Mouse (Mus musculus) mouse trophoblast stem cell (cell line): ENCODE results near the gene Lman2l.

Experiments
- in situ Hi-C, 2 experiments: fragments of 300-500 bp; cut with MseI, MboI; formaldehyde crosslinking; loops; 2 replicates in 1 of 2; 3 replicates in 1 of 2; pipeline ENCODE4 v1.15.1; 2025

Lman2l gene

DNA sequence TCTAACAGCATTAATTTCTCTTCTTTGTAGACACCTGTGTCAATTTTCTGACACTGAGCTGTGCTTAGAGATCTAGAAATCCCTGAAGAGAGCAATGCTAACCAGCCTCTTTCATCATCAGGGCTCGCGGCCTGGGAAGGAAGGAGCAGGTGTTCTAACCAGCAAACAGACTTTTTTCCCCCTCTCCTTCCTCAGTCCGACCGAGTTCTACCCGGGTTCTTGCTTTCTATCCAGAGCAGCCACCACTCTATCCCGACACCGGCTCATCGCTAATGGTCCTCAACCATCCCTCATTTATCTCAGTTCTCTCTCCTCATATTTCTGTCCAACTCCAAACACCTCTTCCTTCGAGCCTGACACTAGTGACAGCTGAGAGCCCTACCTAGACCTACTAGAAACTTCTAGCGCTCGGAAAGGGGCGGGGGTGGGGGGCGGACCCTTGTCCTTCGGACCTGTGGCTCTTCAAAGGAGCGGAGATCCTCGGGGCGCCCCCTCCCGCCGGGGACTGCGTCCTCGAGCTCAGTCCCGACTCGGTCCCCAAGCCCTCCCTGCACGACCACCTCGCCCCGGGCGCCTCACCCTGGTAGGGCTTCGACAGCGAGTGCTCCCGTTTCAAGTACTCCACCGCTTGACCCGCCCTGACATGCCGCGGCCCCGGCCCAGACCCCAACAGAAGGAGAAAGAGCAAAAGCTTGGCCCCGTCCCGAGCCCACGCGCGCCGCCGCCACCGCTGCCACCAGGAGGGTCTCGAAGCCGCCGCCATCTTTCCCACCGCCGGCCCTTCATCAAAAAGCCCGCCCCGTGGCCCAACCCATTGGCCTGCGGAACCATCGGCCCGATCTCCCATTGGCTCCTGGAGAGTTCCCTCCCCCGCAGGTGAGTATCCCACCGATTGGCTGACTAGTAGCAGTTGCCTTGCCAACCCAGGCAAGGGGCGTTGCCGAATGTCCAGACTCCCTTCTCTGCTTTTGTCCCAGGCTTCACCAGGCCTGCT lies at the start of gene Lman2l:
Lman2l (minus strand) TSS at position 801 of the 994 bp plus-strand sequence.
- in situ Hi-C loops: no loop called here

DNA sequence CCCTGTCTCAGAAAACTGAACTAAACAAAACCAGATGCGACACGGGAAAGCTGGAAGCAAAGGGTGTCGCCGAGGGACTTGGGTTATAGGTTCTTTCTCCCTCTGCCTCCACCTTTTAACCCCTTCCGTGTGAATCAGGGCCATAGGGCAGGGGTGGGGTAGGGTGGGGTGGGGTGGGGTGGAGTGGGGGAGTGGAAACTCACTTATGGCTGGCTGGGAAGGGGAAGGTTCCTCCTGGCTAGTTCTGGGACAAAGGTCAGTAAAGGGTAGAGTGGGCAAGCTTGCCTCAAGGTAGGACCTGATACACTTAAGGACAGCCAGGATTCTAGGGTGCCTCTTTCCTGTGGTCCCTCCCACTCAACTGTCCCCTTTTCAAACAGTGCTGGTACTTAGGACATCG lies 48.2 kb upstream of the Lman2l start:
- in situ Hi-C loops: no loop called here

DNA sequence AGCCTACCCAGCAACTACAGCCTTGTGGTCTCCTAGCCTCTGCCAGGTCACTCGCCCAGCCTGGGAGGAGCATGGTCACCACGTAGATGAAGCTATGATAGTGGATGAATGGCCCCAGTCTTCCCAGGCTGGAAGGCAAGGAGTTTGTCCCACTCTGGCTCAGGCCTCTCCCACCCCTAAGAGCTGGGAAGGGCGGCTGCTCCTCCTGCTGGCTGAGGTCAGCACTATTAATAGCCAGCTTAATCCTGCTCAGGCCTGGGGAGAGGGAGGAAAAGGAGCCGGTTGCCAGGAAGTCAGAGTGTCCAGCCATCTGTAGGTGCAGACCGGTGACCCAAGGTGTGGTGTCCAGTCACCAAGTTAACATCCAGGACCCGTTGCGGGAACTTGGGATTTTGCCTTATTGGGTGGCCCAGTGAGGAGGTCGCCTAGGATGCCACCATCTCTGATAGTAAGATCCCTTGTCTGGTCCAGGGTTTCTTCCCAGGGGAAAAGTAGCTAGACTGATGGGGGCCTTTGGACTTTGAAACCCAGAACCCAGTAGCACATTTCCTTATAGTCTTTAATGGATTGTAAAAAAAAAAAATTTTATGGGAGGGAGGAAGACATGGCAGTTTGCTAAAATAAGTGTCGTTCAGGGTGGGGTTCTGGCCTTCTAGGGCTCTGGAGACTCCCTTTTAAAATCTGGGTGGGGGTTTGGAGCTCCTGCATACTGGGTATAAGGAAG lies 47.5 kb upstream of the Lman2l start:
- in situ Hi-C loops: no loop called here

DNA sequence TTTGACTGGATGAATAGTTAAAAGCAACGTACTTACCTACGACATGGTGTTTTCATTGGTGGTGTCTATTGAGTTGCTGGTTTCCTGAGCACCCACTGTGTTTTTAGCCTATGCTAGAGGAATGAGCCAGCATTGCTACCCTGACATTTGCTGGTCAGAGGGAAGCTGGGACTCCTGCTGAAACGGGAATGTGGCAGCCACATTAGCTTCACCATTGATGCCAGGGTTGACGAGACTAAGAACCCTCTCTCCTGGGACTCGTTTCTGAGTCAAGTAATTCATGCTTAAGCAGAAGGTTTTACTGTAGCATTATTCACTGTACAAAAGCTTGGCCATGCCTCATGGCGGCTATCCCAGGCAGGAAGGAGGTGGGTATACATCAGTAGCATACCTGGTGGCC lies 44.6 kb upstream of the Lman2l start:
- in situ Hi-C loops: no loop called here

DNA sequence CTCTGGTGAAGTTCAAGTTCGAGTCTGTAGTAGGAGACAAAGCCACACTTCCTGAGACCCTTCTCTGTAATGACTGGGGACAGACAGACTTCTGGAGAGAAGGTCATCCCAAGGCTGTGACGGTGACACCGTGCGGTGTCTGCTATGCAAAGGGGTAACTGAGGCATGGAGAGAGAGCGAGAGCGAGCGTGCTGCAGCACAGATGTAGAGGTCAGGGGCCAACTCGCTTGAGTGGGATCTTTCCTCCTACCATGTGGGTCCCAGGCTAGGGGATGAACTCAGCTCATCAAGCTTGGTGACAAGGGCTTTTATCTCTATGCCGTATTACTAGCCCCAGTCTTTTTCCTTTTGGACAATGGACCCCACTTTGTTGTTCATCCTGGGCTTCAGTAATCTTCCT lies 42.0 kb upstream of the Lman2l start:
- in situ Hi-C loops: no loop called here

DNA sequence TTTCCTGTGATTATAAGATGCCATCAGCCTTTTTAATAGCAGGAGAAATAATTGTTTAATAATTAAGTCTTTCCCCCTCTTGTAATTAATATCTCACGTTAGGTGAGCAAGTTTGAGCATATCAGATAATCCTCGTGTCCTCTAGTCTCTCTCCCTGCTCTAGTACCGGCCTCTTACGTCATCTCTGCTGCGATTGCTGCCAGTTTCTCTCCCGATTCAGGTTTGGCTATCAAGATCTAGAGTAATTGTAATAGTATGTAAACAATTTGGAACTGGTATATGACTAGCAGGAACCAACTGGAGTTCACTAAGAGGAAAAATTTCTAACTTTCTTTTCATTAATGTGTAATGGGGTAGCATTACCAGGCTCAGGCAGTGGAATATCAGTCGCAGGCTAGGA lies 40.0 kb upstream of the Lman2l start:
- in situ Hi-C loops: no loop called here

DNA sequence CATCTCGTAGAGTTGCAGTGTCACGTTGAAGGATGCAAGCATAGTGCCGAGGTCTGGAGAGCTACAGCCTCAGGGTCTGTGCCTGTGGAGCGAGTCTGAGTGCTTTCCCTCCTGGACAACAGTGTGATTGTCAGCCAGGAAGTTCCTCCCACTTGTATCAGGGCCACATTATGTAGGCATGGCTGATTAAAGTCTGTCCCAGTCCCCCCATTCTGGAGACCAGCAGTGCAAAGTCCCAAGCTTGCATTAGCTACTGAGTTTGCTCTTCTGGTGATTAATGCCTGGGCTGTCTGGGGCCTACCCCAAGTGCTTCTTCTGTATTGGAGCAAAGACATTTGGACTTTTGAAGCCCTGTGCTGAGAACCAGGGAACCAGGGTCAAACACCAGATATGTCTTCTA lies 38.8 kb upstream of the Lman2l start:
- in situ Hi-C loops: no loop called here

DNA sequence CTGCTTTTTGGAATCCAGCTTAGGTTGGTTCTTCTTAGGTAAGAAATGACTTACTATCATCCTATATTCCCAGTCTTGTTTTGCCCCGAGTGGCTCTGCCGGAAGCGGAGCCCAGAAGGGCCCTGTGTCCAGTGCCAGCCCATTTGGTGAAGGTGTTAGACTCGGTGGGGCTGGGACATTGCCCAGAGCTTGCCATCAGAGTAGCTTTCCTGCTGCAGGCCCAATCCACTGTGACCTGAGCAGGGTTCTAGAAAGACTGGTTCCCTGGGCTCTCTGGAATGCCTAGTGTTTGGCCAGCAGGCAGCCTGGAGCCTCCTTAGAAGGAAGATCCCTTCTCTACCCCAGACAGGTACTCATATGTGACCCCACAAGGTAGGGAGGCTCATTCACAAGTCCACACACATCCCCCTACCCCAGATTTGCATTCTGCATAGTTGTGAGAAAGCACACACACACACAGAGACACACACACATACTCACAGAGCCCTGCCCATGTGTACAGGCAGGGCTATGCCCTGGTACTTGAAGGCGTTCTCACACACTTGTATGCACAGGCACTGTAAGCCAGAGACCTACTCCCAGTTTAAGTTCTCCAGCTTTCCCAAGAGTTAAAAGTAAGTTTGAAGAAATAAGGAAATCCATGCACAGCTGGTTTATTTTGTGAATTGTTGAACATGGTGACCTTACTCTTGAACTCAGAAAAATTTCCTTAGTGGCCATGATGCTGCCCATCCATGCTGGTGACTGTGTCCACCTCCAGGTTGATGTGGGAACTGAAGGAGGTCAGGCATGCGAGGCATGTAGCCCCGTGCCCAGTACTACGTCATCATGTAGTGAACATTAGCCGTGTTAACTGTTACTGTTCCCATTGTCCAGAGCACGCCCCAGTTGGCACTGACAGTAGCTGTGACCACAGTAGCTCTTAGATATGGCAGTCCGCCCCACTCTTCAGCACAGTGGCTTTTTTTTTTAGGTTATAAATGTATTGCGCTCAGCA lies 35.1 kb upstream of the Lman2l start:
- in situ Hi-C loops: loop anchor here in 1 of 2 experiments (10.0 kb wide), 1 partner anchor 115 kb away; the partner anchor contains the start of gene Kansl3

DNA sequence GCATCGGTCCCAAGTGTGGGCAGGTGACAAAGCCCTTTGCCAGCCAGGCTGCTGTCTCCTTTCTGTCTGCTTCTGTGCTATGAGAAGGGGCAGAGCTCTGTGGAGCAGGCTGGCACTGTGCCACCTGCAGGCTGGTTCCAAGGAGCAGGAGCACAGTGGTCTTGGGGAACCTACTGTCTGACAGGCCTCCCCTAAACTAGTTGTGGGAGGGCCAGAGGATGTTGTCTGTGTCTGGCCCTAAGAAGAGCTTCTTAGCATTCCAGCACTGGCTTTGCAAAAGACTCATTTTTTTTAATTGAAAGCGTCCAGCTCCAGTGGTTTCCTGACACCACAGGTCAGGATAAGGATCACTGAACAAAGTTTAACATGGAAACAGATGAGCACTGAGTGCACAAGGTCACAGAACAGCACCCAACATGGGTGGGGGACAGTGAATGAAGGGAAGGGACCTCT lies 33.3 kb upstream of the Lman2l start:
- in situ Hi-C loops: loop anchor here in 1 of 2 experiments (10.0 kb wide), 1 partner anchor 114 kb away; the partner anchor contains the start of gene Kansl3

DNA sequence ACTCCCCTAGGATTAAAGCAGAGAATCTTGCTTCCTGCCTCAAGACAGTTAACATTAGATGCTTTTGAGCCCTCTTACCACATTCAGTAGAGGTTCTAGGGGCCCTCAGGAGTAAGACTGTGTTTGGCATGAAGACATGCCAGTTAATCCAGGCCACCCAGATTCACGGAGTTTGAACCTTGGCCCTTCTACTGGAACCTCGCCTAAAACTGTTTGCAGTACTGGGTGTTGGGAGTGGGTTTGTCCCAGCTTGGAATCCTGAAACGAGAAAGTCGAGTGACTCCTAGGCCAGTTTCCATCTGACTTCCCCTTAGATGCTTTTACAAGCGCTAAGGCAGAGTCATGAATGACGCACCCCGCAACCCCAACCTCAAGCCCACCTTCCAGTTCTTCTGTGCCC lies 31.4 kb upstream of the Lman2l start:
- in situ Hi-C loops: loop anchor here in 1 of 2 experiments (10.0 kb wide), 1 partner anchor 112 kb away; the partner anchor contains the start of gene Kansl3

DNA sequence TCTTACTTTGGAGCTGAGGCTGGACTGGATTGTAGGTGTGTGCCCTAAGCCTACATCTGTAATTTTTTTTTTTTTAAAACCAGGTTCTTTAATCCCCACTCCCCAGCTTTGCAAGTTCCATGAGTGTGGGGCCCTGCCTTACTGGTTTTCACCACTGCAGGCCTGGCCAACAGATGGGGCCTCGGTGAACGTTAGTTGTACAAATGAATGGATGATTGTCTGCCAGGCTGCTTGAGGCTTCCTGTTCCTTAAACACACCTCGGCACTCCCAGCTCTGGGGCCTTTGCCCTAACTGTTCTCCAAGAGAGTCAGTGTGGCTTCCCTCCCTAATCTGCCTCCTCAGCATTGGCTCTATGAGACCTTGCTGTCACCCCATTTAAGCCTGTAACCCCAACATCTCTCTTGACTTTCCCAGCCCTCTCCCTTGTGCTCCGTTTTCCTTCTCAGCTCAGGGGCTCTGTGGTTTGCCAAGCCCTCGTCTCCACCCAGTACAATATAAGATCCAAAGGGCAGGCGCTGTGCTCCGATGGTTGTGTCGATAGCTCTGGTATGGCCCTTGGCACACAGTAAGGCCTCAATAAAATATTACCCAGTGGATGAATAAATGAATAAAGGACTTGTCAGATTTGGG lies 30.5 kb upstream of the Lman2l start:
- in situ Hi-C loops: loop anchor here in 1 of 2 experiments (10.0 kb wide), 1 partner anchor 111 kb away; the partner anchor contains the start of gene Kansl3

DNA sequence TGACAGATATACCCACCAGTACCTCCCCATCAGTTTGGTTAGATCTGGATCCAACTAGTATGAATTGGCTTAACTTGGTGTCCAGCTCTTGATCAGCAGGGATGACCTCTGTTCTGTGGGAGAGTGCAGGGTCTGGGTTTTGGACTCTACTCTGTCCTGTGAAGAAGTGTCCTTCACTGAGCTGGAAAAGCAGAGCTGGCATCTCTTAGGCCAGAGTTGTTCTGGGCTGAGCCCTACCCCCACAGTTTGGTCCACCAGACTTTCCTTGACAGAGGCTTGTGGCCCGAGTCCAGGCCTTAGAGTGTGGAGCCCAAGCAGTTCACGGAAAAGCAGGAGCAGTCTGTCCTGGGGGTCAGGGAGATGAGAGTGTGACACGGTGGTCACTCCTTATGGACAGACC lies 29.6 kb upstream of the Lman2l start:
- in situ Hi-C loops: loop anchor here in 1 of 2 experiments (10.0 kb wide), 1 partner anchor 110 kb away; the partner anchor contains the start of gene Kansl3

DNA sequence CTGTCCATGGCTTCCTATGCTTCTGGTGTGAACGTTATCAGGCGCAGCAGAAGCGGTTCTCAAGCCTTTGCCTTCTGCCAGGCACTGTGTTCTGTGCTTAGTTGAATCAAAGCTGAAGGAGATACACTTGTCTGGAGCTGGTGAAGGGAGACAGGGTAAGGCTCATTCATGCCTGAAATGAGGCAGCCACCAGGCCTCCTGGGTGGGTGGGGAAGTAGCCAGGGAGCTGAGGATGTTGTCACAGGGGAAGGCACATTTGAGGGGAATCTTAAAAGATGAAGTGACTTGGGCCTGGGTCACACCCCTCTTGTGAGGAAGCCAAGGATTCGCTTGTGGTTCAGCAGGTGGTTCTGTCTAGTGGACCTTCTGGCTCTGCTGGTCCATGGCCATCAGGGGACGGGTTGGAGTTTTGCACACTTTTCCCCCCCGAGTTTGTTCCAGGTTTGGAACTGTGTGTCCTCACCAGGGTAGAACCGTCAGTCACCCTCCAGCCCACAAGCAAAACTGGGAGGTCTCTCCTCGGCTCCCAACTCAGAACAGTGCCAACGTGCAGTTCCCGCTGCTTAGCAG lies 28.2 kb upstream of the Lman2l start:
- in situ Hi-C loops: loop anchor here in 1 of 2 experiments (10.0 kb wide), 1 partner anchor 108 kb away; the partner anchor contains the start of gene Kansl3

DNA sequence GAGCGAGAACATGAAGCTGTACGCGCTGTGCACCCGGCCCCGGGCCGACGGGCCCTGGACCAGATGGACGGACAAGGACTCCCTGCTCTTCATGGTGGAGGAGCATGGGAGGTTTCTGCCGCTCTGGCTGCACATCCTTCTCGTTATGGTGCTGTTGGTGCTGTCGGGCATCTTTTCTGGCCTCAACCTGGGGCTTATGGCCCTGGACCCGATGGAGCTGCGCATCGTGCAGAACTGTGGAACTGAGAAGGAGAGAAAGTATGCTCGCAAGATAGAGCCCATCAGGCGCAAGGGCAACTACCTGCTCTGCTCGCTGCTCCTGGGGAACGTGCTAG lies 27.0 kb upstream of the Lman2l start:
- in situ Hi-C loops: loop anchor here in 1 of 2 experiments (10.0 kb wide), 1 partner anchor 107 kb away; the partner anchor contains the start of gene Kansl3

DNA sequence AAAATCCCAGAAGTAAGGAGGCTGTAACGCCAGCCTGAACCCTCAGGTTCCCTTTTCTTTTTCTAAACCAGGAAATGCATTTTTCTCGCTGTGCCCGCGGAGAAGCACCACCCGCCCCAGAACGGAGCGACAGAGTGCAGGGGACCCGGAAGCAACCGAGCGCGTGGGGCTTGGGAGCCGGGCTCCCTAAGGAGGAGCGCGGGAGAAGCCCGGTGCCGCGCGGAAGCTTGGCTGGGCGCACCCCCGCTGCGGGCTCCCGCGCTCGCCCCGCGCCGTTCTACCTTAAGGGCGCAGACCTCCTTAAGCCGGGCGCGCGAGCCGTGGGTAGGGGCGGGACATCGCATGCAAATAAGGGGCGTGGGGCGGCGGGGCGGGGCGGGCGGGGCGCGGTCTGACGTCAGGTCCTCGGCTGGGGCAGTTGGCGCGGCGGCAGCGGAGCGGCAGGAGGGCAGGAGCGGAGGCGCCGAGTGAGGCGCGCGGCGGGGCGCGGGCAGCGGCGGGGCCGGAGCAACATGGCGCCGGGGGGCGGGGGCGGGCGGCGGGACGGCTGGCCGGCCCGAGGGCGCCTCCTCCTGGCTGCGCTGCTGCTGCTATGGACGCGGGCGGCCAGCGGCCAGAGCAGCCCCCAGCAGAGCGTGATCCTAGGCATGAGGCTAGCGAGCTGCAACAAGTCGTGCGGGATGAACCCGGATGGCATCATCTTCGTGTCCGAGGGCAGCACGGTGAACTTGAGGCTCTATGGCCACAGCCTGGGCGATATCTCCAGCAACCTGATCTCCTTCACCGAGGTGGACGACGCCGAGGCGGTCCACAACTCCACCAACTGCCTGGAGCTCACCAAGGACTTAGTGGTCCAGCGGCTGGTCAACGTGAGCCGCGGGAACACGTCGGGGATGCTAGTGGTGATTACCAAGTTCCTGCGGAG lies 26.4 kb upstream of the Lman2l start, which contains the start of gene Cnnm4:
Cnnm4 (plus strand) TSS at position 440 of the 925 bp plus-strand sequence.
- in situ Hi-C loops: loop anchor here in 1 of 2 experiments (10.0 kb wide), 1 partner anchor 107 kb away; the partner anchor contains the start of gene Kansl3

DNA sequence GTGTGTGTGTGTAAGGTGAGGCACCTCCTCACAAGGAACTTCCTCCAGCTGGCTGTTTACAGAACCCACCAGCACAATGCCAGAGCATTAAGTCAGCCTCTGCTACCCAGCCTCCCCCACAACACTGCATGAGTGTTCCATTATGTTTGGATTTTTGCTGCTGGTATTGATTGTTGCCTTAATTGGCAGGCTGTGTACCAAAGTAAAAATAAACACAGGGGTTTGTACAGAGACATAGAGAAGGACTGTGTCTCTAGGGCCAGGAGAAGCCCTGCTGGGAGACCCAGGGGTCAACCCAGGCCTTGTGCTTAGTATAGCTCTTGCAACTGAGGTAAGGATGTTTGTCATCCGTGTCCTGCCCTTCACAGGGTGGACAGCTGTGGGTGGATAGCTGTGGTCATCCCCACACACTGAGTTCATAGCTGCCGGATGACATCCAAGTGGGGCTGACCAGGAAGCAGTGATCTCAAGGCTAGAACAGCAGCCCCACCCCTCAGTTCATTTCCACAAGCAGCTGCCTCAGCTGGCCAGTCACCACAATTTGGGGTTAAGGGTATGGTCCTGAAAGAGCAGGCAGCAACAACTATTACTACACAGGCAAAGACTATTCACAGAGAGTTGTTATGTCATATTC lies 24.9 kb upstream of the Lman2l start:
- in situ Hi-C loops: loop anchor here in 1 of 2 experiments (10.0 kb wide), 1 partner anchor 105 kb away; the partner anchor contains the start of gene Kansl3

DNA sequence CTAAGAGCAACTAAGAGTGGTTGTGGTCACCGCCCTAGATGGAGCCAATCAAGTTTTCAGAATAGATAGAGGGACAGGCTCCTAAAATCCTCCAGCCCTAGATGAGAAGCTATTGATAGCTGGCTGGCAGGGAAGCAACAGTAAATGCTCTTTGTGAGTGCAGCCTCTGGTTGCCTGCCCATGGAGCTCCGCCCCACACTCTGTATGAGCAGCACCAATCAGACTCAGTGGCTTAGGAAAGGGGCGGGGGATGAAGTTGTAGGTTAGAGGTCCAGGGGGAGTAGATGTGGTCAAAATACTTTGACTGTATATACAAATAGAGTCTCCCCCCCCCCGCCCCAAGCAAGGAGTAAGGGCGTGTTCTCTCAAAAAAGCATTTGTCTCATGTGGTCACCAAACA lies 22.4 kb upstream of the Lman2l start:
- in situ Hi-C loops: no loop called here

DNA sequence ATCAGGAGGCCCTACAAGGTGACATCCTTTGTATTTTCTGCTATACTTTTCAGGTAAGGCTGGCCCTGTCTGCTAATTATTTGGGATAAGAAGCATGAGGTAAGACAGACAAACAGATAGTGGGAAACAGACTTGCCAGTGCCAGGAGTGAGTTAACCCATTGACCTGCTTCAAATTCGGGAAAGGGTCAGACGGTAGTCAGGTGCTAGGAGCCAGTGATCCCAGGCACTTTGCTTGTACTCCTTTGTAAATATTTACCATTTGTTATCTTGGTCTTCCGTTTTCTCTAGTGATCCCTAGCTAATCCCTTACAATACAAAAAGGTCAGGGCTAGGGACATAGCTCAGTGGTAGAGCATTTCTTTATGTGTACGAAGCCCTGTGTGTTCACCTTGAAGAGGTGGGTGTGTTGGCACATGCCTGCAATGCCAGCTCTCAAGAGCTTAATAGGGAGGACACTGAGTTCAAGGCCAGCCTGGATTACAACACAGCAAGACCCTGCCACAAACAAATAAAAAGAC lies 20.6 kb upstream of the Lman2l start:
- in situ Hi-C loops: no loop called here
